Mouse (Mus musculus) cortical plate, adult 2 months (tissue): ENCODE data around the gene Epha8.

ENCODE experiments used
- CTCF ChIP-seq: fragments of 200-500 bp; IDR thresholded peaks from 2 replicates; pipeline ENCODE4 v1.5.1; 2011; ENCODE audit warnings: mild to moderate bottlenecking, control low read depth, low read length; ENCODE audit not compliant: insufficient read depth; ENCODE audit errors: extremely low read depth
- POLR2A ChIP-seq: fragments of 200-500 bp; IDR thresholded peaks from 2 replicates; pipeline ENCODE4 v1.6.1; 2011; ENCODE audit warnings: mild to moderate bottlenecking, low read length, control low read depth; ENCODE audit not compliant: insufficient read depth; ENCODE audit errors: extremely low read depth

GRCm38 (mm10) chr4:136917165-136917524, 39.5 kb downstream of the Epha8 start:
- no peak for TF ChIP-seq CTCF
- no peak for TF ChIP-seq POLR2A
